Mouse (Mus musculus): ENCODE data around the gene Taf1c. TPM values are rescaled to one million over a fixed set of nuclear protein-coding genes. Genes with fewer than 3 reads are reported as not detected.

Gene Taf1c
- polyA plus RNA-seq, 1 experiment, result 109 TPM

DNA sequence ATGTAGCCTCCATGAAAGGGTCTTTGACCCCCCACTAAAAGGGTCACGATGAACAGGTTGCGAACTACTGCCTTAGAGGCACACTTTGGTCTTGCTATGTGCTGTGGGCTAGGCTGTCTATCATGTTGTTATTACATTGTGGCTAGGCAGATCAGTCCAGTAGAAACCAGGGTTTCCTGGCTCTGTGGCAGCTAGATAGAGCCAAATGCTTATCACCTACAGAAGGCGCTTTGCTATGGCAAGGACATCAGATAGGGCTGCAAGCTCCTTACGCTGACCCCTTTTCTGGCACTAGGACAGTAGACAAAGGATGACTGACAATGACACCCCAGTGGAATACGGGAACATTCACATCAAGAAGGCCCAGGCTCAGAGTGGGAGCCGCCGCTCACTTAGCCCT, 22.2 kb upstream of the Taf1c start:
- TF ChIP-seq POLR2A (IDR thresholded peaks at IDR 0.05; ENCODE audit: control insufficient read depth, extremely low read depth, insufficient read depth, low read length, poor library complexity) (no peak), CTCF (IDR thresholded peaks at IDR 0.05; ENCODE audit: borderline replicate concordance, control insufficient read depth, extremely low read depth, insufficient read depth, low read length, poor library complexity) (no peak)
- Histone ChIP-seq H3K4me3 (ENCODE audit: control insufficient read depth, insufficient read depth, low read length) (no peak overlapping the region), H3K27ac (ENCODE audit: control insufficient read depth, insufficient read depth, low read length) (no peak overlapping the region), H3K36me3 (ENCODE audit: control insufficient read depth, insufficient read depth, low read length) (no peaks in the 10 kb centered on the region), H3K4me1 (replicated peaks; ENCODE audit: control insufficient read depth, insufficient read depth, low read length) (no peaks in the 10 kb centered on the region), H3K27me3 (ENCODE audit: control insufficient read depth, insufficient read depth, low read length) (no peaks in the 10 kb centered on the region)
- WGBS, result 98% methylated on average over 7 of the region's 7 CpGs
- no peak for DNase-seq

- H3K27me3 ChIP-seq (ENCODE audit: control insufficient read depth, insufficient read depth, low read length), result no peaks in the 10 kb centered on the region
- DNase-seq, result no peak
- TF ChIP-seq POLR2A (IDR thresholded peaks at IDR 0.05; ENCODE audit: control insufficient read depth, extremely low read depth, insufficient read depth, low read length, poor library complexity) (no peak), CTCF (IDR thresholded peaks at IDR 0.05; ENCODE audit: borderline replicate concordance, control insufficient read depth, extremely low read depth, insufficient read depth, low read length, poor library complexity) (no peak)
- 93% methylated on average over 22 of the region's 22 CpGs for WGBS
- no peak overlapping the region for H3K27ac ChIP-seq (ENCODE audit: control insufficient read depth, insufficient read depth, low read length)
- no peaks in the 10 kb centered on the region for H3K36me3 ChIP-seq (ENCODE audit: control insufficient read depth, insufficient read depth, low read length)
- H3K4me3 ChIP-seq (ENCODE audit: control insufficient read depth, insufficient read depth, low read length), result no peak overlapping the region
- no peaks in the 10 kb centered on the region for H3K4me1 ChIP-seq (replicated peaks; ENCODE audit: control insufficient read depth, insufficient read depth, low read length)
Measured at GRCm38 (mm10) chr8:119625788-119626187, 20.8 kb upstream of the Taf1c start.

DNA sequence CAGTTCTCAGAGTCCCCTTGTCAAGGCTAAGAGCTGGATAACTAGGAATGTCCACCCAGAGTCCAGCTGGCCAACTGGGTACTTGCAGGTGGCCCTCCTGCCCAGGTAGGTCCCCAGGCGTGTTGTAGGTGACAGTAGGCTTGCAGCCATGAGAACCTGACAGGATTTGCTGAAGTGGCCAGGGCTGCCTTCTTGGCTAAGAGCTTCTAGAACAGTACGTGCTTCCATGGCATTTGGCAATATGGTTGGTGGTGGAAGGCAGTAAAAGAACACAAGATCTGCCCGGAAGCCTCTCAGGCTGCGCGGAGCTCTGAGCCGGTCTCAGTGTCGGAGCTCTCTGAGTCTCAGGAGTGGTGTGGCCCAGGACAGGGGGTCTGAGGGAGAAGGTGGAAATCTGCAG, 19.9 kb upstream of the Taf1c start:
- H3K4me1 ChIP-seq (replicated peaks; ENCODE audit: control insufficient read depth, insufficient read depth, low read length), result no peaks in the 10 kb centered on the region
- DNase-seq, result no peak
- no peak for TF ChIP-seq CTCF (IDR thresholded peaks at IDR 0.05; ENCODE audit: borderline replicate concordance, control insufficient read depth, extremely low read depth, insufficient read depth, low read length, poor library complexity)
- TF ChIP-seq POLR2A (IDR thresholded peaks at IDR 0.05; ENCODE audit: control insufficient read depth, extremely low read depth, insufficient read depth, low read length, poor library complexity), result no peak
- no peak overlapping the region for H3K4me3 ChIP-seq (ENCODE audit: control insufficient read depth, insufficient read depth, low read length)
- WGBS, result 93% methylated on average over 7 of the region's 7 CpGs
- H3K36me3 ChIP-seq (ENCODE audit: control insufficient read depth, insufficient read depth, low read length), result no peaks in the 10 kb centered on the region
- H3K27ac ChIP-seq (ENCODE audit: control insufficient read depth, insufficient read depth, low read length), result no peak overlapping the region
- no peaks in the 10 kb centered on the region for H3K27me3 ChIP-seq (ENCODE audit: control insufficient read depth, insufficient read depth, low read length)

GRCm38 (mm10) chr8:119623744-119624143, 18.7 kb upstream of the Taf1c start:
- Histone ChIP-seq H3K36me3 (ENCODE audit: control insufficient read depth, insufficient read depth, low read length) (no peaks in the 10 kb centered on the region), H3K4me1 (replicated peaks; ENCODE audit: control insufficient read depth, insufficient read depth, low read length) (no peaks in the 10 kb centered on the region), H3K27me3 (ENCODE audit: control insufficient read depth, insufficient read depth, low read length) (no peaks in the 10 kb centered on the region), H3K4me3 (ENCODE audit: control insufficient read depth, insufficient read depth, low read length) (no peak overlapping the region), H3K27ac (ENCODE audit: control insufficient read depth, insufficient read depth, low read length) (no peak overlapping the region)
- DNase-seq, result no peak
- TF ChIP-seq POLR2A (IDR thresholded peaks at IDR 0.05; ENCODE audit: control insufficient read depth, extremely low read depth, insufficient read depth, low read length, poor library complexity), result no peak
- TF ChIP-seq CTCF (IDR thresholded peaks at IDR 0.05; ENCODE audit: borderline replicate concordance, control insufficient read depth, extremely low read depth, insufficient read depth, low read length, poor library complexity), result no peak
- 95% methylated on average over 1 of the region's 1 CpGs for WGBS

DNA sequence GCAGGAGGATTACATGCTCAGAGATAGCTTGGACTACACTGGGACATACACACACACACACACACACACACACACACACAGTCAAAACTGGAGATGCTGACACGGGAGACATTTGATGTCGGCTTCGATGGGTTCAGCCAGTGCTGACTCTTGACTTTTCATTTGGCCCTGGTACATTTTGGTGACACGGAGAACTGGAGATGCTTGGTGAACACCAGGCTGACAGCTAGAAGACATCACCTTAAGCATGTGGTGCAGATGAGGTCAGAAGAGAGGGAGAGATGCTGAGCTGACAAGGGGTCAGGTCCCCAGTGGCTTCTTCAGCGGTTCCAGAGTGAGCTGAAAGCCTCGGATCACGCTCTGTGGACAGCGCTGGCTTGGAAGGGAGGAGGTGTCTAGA, 18.0 kb upstream of the Taf1c start:
- WGBS, result 87% methylated on average over 8 of the region's 8 CpGs
- Histone ChIP-seq H3K4me1 (replicated peaks; ENCODE audit: control insufficient read depth, insufficient read depth, low read length) (no peaks in the 10 kb centered on the region), H3K27me3 (ENCODE audit: control insufficient read depth, insufficient read depth, low read length) (no peaks in the 10 kb centered on the region), H3K27ac (ENCODE audit: control insufficient read depth, insufficient read depth, low read length) (no peak overlapping the region), H3K4me3 (ENCODE audit: control insufficient read depth, insufficient read depth, low read length) (no peak overlapping the region), H3K36me3 (ENCODE audit: control insufficient read depth, insufficient read depth, low read length) (no peaks in the 10 kb centered on the region)
- DNase-seq, result no peak
- TF ChIP-seq POLR2A (IDR thresholded peaks at IDR 0.05; ENCODE audit: control insufficient read depth, extremely low read depth, insufficient read depth, low read length, poor library complexity), result no peak
- TF ChIP-seq CTCF (IDR thresholded peaks at IDR 0.05; ENCODE audit: borderline replicate concordance, control insufficient read depth, extremely low read depth, insufficient read depth, low read length, poor library complexity), result no peak

DNA sequence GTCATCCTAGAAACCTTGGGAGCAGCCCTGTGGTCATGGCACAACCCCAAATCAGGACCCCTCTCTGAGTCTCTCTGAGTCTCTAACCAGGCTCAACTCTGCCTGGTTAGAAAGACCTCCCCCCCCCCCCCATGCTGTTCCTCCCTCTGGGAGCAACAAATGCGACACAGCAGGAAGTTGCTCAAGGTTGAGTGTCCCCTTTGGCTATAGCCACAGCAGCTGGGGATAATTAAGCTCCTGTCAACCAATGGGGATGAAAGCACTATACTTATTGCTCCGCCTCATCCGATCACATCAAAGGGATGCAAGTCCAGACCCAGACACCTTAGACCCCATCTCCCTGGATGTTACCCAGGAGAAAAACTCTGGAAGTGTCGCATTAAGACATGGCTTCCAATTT, 17.5 kb upstream of the Taf1c start:
- TF ChIP-seq POLR2A (IDR thresholded peaks at IDR 0.05; ENCODE audit: control insufficient read depth, extremely low read depth, insufficient read depth, low read length, poor library complexity) (no peak), CTCF (IDR thresholded peaks at IDR 0.05; ENCODE audit: borderline replicate concordance, control insufficient read depth, extremely low read depth, insufficient read depth, low read length, poor library complexity) (no peak)
- no peak for DNase-seq
- no peaks in the 10 kb centered on the region for H3K27me3 ChIP-seq (ENCODE audit: control insufficient read depth, insufficient read depth, low read length)
- H3K4me1 ChIP-seq (replicated peaks; ENCODE audit: control insufficient read depth, insufficient read depth, low read length), result no peaks in the 10 kb centered on the region
- 66% methylated on average over 4 of the region's 4 CpGs for WGBS
- H3K27ac ChIP-seq (ENCODE audit: control insufficient read depth, insufficient read depth, low read length), result no peak overlapping the region
- H3K4me3 ChIP-seq (ENCODE audit: control insufficient read depth, insufficient read depth, low read length), result no peak overlapping the region
- no peaks in the 10 kb centered on the region for H3K36me3 ChIP-seq (ENCODE audit: control insufficient read depth, insufficient read depth, low read length)

DNA sequence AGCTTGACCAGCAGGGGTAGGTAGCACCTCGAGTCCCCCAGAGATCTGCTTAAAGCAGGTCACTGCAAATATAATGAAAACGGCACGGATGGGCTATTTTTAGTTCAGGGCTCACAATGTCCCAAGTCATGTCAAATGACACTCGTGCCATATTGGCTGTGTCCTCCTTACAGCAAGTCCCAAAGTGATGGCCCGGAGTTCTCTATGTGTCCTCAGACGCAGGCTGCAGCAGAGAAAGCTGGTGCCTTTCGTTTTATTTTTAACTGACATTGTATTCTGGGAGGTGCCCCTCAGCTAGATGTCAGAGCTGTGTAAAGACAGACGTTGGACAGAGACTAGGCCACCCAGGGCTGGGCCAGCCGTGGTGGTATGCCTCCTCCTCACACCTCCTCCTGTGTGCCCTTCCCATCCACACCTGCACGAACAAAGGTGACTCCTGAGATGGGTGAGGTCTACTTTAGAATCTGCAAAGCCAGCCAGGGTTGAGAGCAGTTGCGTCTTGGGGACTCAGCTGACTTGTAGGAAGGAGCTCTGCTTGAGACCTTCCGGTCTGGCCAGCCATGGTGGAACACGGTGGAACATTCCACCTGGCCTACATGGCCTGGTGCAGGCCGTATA, 15.9 kb upstream of the Taf1c start:
- Histone ChIP-seq H3K27me3 (ENCODE audit: control insufficient read depth, insufficient read depth, low read length) (no peaks in the 10 kb centered on the region), H3K4me1 (replicated peaks; ENCODE audit: control insufficient read depth, insufficient read depth, low read length) (no peaks in the 10 kb centered on the region), H3K36me3 (ENCODE audit: control insufficient read depth, insufficient read depth, low read length) (no peaks in the 10 kb centered on the region), H3K27ac (ENCODE audit: control insufficient read depth, insufficient read depth, low read length) (no peak overlapping the region), H3K4me3 (ENCODE audit: control insufficient read depth, insufficient read depth, low read length) (no peak overlapping the region)
- no peak for DNase-seq
- WGBS, result 89% methylated on average over 14 of the region's 14 CpGs
- TF ChIP-seq CTCF (IDR thresholded peaks at IDR 0.05; ENCODE audit: borderline replicate concordance, control insufficient read depth, extremely low read depth, insufficient read depth, low read length, poor library complexity), result no peak
- no peak for TF ChIP-seq POLR2A (IDR thresholded peaks at IDR 0.05; ENCODE audit: control insufficient read depth, extremely low read depth, insufficient read depth, low read length, poor library complexity)
